Mouse (Mus musculus) limb, embryonic 10.5 days (tissue): ENCODE results near the gene Pde4a. TPM values are rescaled to one million over a fixed set of nuclear protein-coding genes. Genes with fewer than 3 reads are reported as not detected.

Experiments used
- DNase-seq: peaks from one replicate; pipeline ENCODE4 v3.0.0-alpha.2; 2017; ENCODE audit warnings: low spot score
- H3K27ac ChIP-seq: fragments of 300-500 bp; sonication (generic); 2 replicates; pipeline ENCODE4 v1.5.1; 2016; ENCODE audit warnings: mild to moderate bottlenecking
- H3K27me3 ChIP-seq: fragments of 300-500 bp; sonication (generic); 2 replicates; pipeline ENCODE4 v1.6.1; 2016; ENCODE audit warnings: low read depth, mild to moderate bottlenecking; ENCODE audit not compliant: poor library complexity, severe bottlenecking
- H3K36me3 ChIP-seq: fragments of 300-500 bp; sonication (generic); 2 replicates; pipeline ENCODE4 v1.6.1; 2016; ENCODE audit warnings: mild to moderate bottlenecking, moderate library complexity
- H3K4me1 ChIP-seq: fragments of 300-500 bp; sonication (generic); 2 replicates; pipeline ENCODE4 v1.6.1; 2016
- H3K4me3 ChIP-seq: fragments of 300-500 bp; sonication (generic); 2 replicates; pipeline ENCODE4 v1.5.1; 2016; ENCODE audit warnings: mild to moderate bottlenecking, moderate library complexity
- H3K9me3 ChIP-seq: fragments of 300-500 bp; sonication (generic); replicated peaks from 2 replicates; pipeline ENCODE4 v1.6.1; 2016; ENCODE audit warnings: mild to moderate bottlenecking
- WGBS: fragments of 180-500 bp; shearing (Covaris S2); methylation state at CpG from one replicate; pipeline ENCODE4 v1.1.7; 2016; 5-methylcytosine and 5-hydroxymethylcytosine counted together
- polyA plus RNA-seq: library from polyadenylated mRNA; unstranded; fragments of >200 nt; fragmentation: Nextera tagmentation; extraction: Ambion mirVana; gene quantifications from 2 replicates; pipeline ENCODE4 v1.2.1, GENCODE M21; 2016

Gene Pde4a
- polyA plus RNA-seq: 3.6 and 4.5 TPM in 2 replicates

- Histone ChIP-seq H3K36me3 (no peaks in the 10 kb centered on the region), H3K27ac (peak within 1 kb of the TSS; percentile 87), H3K4me1 (peaks cover 67% of the 10 kb centered on the region), H3K4me3 (peak within 1 kb of the TSS; percentile 63), H3K27me3 (peaks cover 69% of the 10 kb centered on the region), H3K9me3 (no peaks in the 10 kb centered on the region)
- DNase-seq: peak; percentile 66
- 1% methylated on average over 81 of the region's 86 CpGs for WGBS
Measured at GRCm38 (mm10) chr9:21165041-21165951, at the start of gene Pde4a. TSS of gene Pde4a (plus strand) at chr9:21165714.

- 80% methylated on average over 6 of the region's 6 CpGs for WGBS
Measured at GRCm38 (mm10) chr9:21117073-21117472, 48.4 kb upstream of the Pde4a start.

DNA sequence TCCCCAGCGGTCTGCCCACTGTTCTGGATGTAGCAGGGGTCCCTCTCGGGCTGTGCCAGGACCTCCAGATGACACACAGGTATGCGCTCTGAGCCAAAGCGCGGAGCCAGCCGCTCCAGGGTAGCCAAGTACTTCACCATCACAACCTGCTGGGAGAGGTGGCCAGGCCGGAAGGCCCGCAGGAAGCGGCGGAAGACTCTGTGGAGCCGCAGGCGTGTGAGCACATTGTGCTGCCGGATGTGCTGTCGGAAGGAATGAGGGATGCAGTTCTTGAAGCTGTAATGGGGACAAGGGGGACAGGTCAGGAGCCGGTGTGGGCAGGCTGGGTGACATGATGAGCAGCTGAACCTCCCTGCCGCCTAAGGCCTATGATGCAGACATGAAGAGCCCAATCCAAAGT is 44.0 kb upstream of the Pde4a start:
- Histone ChIP-seq H3K27ac (no peak overlapping the region), H3K4me3 (no peak overlapping the region), H3K36me3 (peaks cover 12% of the 10 kb centered on the region), H3K9me3 (no peaks in the 10 kb centered on the region), H3K27me3 (no peaks in the 10 kb centered on the region), H3K4me1 (no peaks in the 10 kb centered on the region)
- WGBS: 89% methylated on average over 16 of the region's 16 CpGs
- DNase-seq: no peak

More at GRCm38 (mm10) chr9:21117073-21117472, 48.4 kb upstream of the Pde4a start:
- Histone ChIP-seq H3K4me1 (no peaks in the 10 kb centered on the region), H3K27ac (no peak overlapping the region), H3K4me3 (no peak overlapping the region), H3K9me3 (no peaks in the 10 kb centered on the region), H3K27me3 (no peaks in the 10 kb centered on the region), H3K36me3 (peaks cover 8% of the 10 kb centered on the region; the same call in 1 of the 2 replicates)
- DNase-seq: no peak

- no peak overlapping the region for H3K4me3 ChIP-seq
- no peak overlapping the region for H3K27ac ChIP-seq
- H3K4me1 ChIP-seq: no peaks in the 10 kb centered on the region
- no peaks in the 10 kb centered on the region for H3K9me3 ChIP-seq
- peaks cover 22% of the 10 kb centered on the region for H3K36me3 ChIP-seq
- WGBS: 84% methylated on average over 5 of the region's 5 CpGs
- H3K27me3 ChIP-seq: no peaks in the 10 kb centered on the region
- no peak for DNase-seq
Measured at GRCm38 (mm10) chr9:21124837-21125236, 40.7 kb upstream of the Pde4a start.

- Histone ChIP-seq H3K27ac (no peak overlapping the region), H3K4me3 (no peak overlapping the region), H3K36me3 (peaks cover 22% of the 10 kb centered on the region), H3K9me3 (no peaks in the 10 kb centered on the region), H3K4me1 (peaks cover 6% of the 10 kb centered on the region), H3K27me3 (no peaks in the 10 kb centered on the region)
- no peak for DNase-seq
- WGBS: 91% methylated on average over 9 of the region's 9 CpGs
Measured at GRCm38 (mm10) chr9:21125502-21126258, 39.8 kb upstream of the Pde4a start.

DNA sequence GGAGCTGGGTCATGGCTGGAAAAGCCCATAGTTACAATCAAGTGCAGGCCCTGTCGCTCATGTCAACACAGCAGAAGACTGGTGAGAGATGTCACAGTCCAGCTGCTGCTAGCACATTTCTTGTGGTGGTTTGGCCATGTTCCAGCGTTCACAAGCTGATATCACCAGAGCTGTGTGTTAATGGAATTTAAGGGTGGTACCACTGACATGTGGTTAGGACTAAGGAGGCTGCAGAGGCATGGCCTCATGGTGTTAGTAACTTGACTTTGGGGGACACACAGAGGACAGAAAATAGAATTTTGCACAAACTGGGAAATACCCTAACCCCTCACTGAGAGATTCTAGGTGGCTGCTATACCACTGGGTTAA is 39.3 kb upstream of the Pde4a start:
- no peak overlapping the region for H3K27ac ChIP-seq
- DNase-seq: no peak
- no peaks in the 10 kb centered on the region for H3K9me3 ChIP-seq
- H3K4me1 ChIP-seq: peaks cover 7% of the 10 kb centered on the region
- no peaks in the 10 kb centered on the region for H3K27me3 ChIP-seq
- H3K4me3 ChIP-seq: no peak overlapping the region
- peaks cover 20% of the 10 kb centered on the region for H3K36me3 ChIP-seq
- WGBS: 84% methylated on average over 2 of the region's 2 CpGs

- no peaks in the 10 kb centered on the region for H3K9me3 ChIP-seq
- no peaks in the 10 kb centered on the region for H3K27me3 ChIP-seq
- peaks cover 9% of the 10 kb centered on the region for H3K4me1 ChIP-seq
- 6% methylated on average over 37 of the region's 37 CpGs for WGBS
- peaks cover 16% of the 10 kb centered on the region for H3K36me3 ChIP-seq
- H3K4me3 ChIP-seq: peak within 1 kb of the TSS; percentile 68
- peak; percentile 92 for DNase-seq
- peak within 1 kb of the TSS; percentile 83 for H3K27ac ChIP-seq
Measured at GRCm38 (mm10) chr9:21131059-21131956, 34.2 kb upstream of the Pde4a start, which contains the start of gene Tyk2. TSS of gene Tyk2 (minus strand) at chr9:21131243.

GRCm38 (mm10) chr9:21132102-21132775 is 33.3 kb upstream of the Pde4a start:
- no peak for DNase-seq
- 87% methylated on average over 12 of the region's 12 CpGs for WGBS
- Histone ChIP-seq H3K4me3 (no peak overlapping the region), H3K9me3 (no peaks in the 10 kb centered on the region), H3K4me1 (peaks cover 9% of the 10 kb centered on the region), H3K27me3 (no peaks in the 10 kb centered on the region), H3K36me3 (peaks cover 17% of the 10 kb centered on the region), H3K27ac (no peak overlapping the region)

- WGBS: 84% methylated on average over 9 of the region's 9 CpGs
- no peak overlapping the region for H3K27ac ChIP-seq
- peaks cover 23% of the 10 kb centered on the region for H3K36me3 ChIP-seq
- H3K4me3 ChIP-seq: no peak overlapping the region
- no peak for DNase-seq
- peaks cover 9% of the 10 kb centered on the region for H3K4me1 ChIP-seq
- no peaks in the 10 kb centered on the region for H3K27me3 ChIP-seq
- H3K9me3 ChIP-seq: no peaks in the 10 kb centered on the region
Measured at GRCm38 (mm10) chr9:21133064-21133707, 32.3 kb upstream of the Pde4a start.

GRCm38 (mm10) chr9:21134595-21135328 is 30.8 kb upstream of the Pde4a start:
- 82% methylated on average over 9 of the region's 9 CpGs for WGBS
- Histone ChIP-seq H3K27ac (no peak overlapping the region), H3K9me3 (no peaks in the 10 kb centered on the region), H3K27me3 (no peaks in the 10 kb centered on the region), H3K4me1 (peaks cover 9% of the 10 kb centered on the region), H3K4me3 (no peak overlapping the region), H3K36me3 (peaks cover 38% of the 10 kb centered on the region)
- DNase-seq: no peak

DNA sequence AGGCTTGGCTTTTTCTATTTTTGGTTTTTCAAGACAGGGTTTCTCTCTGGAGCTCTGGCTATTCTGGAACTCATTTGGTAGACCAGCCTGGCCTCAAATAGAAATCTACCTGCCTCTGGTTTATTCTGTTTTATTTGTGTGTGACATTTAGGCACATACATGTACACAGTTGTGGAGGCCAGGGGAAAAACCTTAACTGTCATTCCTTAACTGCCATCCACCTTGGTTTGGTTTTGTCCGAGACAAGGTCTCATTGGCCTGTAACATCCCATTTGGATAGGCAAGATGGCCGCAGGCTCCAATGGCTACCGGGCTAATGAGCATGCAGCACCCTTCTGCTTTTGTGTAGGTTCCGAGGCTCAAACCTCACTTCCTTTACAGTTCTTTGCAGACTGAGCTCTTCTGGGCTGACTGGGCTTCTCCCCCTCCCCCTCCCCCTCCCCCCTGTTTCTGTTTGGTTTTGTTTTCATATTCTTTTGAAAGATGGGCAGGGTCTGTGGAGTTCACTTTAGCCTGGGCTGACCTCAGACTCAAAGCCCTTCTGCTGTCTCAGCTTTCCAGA is 30.1 kb upstream of the Pde4a start:
- Histone ChIP-seq H3K27ac (no peak overlapping the region), H3K27me3 (no peaks in the 10 kb centered on the region), H3K36me3 (peaks cover 45% of the 10 kb centered on the region), H3K9me3 (no peaks in the 10 kb centered on the region), H3K4me1 (peaks cover 6% of the 10 kb centered on the region), H3K4me3 (no peak overlapping the region)
- WGBS: 81% methylated on average over 4 of the region's 4 CpGs
- DNase-seq: no peak
